Mouse (Mus musculus): ENCODE measurements at regions not wholly inside any gene's neighbourhood (a gene's known extent, or its start where the extent isn't known, plus 50 kb on each side); places are given as distances from the start of the nearest gene placed in this dataset.

DNA sequence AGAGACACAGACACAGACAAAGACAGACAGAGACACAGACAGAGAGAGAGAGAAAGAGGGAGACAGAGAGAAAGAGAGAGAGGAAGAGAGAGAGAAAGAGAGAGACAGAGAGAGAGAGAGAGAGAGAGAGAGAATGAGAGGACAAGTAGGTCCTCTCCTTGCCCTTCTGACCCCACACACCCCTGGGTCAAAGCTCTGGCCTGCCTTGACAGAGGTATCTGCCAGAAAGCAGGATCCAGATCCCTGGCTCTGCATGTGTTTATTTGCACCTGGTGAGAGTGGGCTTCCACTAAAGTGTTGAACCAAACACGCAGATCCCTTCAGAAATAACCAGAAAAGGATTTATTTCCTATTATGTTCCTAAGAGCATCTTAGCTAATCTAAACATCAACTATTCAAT, 110.9 kb downstream of the Sem1 start:
- TF ChIP-seq CTCF (IDR thresholded peaks at IDR 0.05; ENCODE audit: borderline replicate concordance, insufficient read depth, low read length) (no peak), POLR2A (IDR thresholded peaks at IDR 0.05; ENCODE audit: low read depth, low read length) (no peak)
